Mouse (Mus musculus) heart, embryonic 13.5 days (tissue): ENCODE measurements around the gene Clstn1. TPM values are rescaled to one million over a fixed set of nuclear protein-coding genes. Genes with fewer than 3 reads are reported as not detected.
A peak's percentile ranks its signal among the peaks of the same experiment; 100 is the strongest.
"Not testable (repeated sequence)": the region's sequence is repeated elsewhere in the genome, so short reads cannot be mapped to it uniquely, and the experiment has no call there.

Source experiments
- ATAC-seq: fragments of 200-750 bp; cut with Nextera tagmentation; 2 replicates; pipeline ENCODE4 v1.8.0; 2017; ENCODE audit warnings: moderate TSS enrichment; ENCODE audit not compliant: insufficient number of reproducible peaks, low FRiP score, low TSS enrichment; ENCODE audit errors: extremely low read depth
- H3K27ac ChIP-seq: fragments of 300-500 bp; sonication (generic); replicated peaks from 2 replicates; pipeline ENCODE4 v1.5.1; 2015; ENCODE audit warnings: moderate library complexity, mild to moderate bottlenecking, inconsistent platforms
- H3K27me3 ChIP-seq: fragments of 300-500 bp; sonication (generic); replicated peaks from 2 replicates; pipeline ENCODE4 v1.6.1; 2015; ENCODE audit warnings: mild to moderate bottlenecking, inconsistent platforms
- H3K36me3 ChIP-seq: fragments of 300-500 bp; sonication (generic); 2 replicates; pipeline ENCODE4 v1.6.1; 2015; ENCODE audit warnings: mild to moderate bottlenecking, inconsistent platforms
- H3K4me1 ChIP-seq: fragments of 300-500 bp; sonication (generic); 2 replicates; pipeline ENCODE4 v1.6.1; 2015; ENCODE audit warnings: inconsistent platforms
- H3K4me2 ChIP-seq: fragments of 300-500 bp; sonication (generic); 2 replicates; pipeline ENCODE4 v1.6.1; 2015; ENCODE audit warnings: inconsistent platforms, mild to moderate bottlenecking, moderate library complexity
- H3K4me3 ChIP-seq: fragments of 300-500 bp; sonication (generic); 2 replicates; pipeline ENCODE4 v1.5.1; 2015; ENCODE audit warnings: moderate library complexity, mild to moderate bottlenecking, inconsistent platforms
- H3K9ac ChIP-seq: fragments of 300-500 bp; sonication (generic); 2 replicates; pipeline ENCODE4 v1.6.1; 2015; ENCODE audit warnings: inconsistent platforms, mild to moderate bottlenecking, moderate library complexity
- H3K9me3 ChIP-seq: fragments of 300-500 bp; sonication (generic); 2 replicates; pipeline ENCODE4 v1.6.1; 2016; ENCODE audit warnings: inconsistent platforms
- WGBS: fragments of 180-500 bp; shearing (Covaris S2); methylation state at CpG from one replicate; pipeline ENCODE4 v1.1.7; 2015; ENCODE audit warnings: mixed read lengths; 5-methylcytosine and 5-hydroxymethylcytosine counted together
- polyA plus RNA-seq: library from polyadenylated mRNA; unstranded; fragments of >200 nt; fragmentation: Nextera tagmentation; extraction: Ambion mirVana; gene quantifications from 2 replicates; pipeline ENCODE4 v1.2.1, GENCODE M21; 2015

Clstn1 gene
- polyA plus RNA-seq, 1 experiment from 2014 or later = 9.2 TPM

GRCm38 (mm10) chr4:149614869-149615268, 28.6 kb downstream of the Clstn1 start:
- Histone ChIP-seq H3K27ac (no peak overlapping the region), H3K9ac (no peak overlapping the region), H3K4me3 (no peak overlapping the region), H3K4me1 (no peaks in the 10 kb centered on the region), H3K27me3 (no peaks in the 10 kb centered on the region), H3K9me3 (no peaks in the 10 kb centered on the region; the same call in 1 of the 2 replicates), H3K36me3 (peaks cover 25% of the 10 kb centered on the region), H3K4me2 (no peak overlapping the region)
- WGBS = 91% methylated on average over 3 of the region's 3 CpGs
- no peak for ATAC-seq

- H3K4me3 ChIP-seq, ATAC-seq, H3K4me1 ChIP-seq, H3K4me2 ChIP-seq, H3K9me3 ChIP-seq, H3K9ac ChIP-seq, H3K27me3 ChIP-seq, H3K27ac ChIP-seq: not testable (repeated sequence)
- 83% methylated on average over 3 of the region's 3 CpGs for WGBS
- H3K36me3 ChIP-seq = peaks cover 25% of the 10 kb centered on the region
Measured at GRCm38 (mm10) chr4:149616999-149617398, 30.7 kb downstream of the Clstn1 start.

GRCm38 (mm10) chr4:149619988-149620387, 33.7 kb downstream of the Clstn1 start:
- Histone ChIP-seq H3K9ac (no peak overlapping the region), H3K27me3 (no peaks in the 10 kb centered on the region), H3K4me3 (no peak overlapping the region), H3K4me2 (no peak overlapping the region), H3K4me1 (no peaks in the 10 kb centered on the region), H3K9me3 (no peaks in the 10 kb centered on the region; the same call in 1 of the 2 replicates), H3K27ac (no peak overlapping the region), H3K36me3 (peaks cover 15% of the 10 kb centered on the region)
- WGBS = 45% methylated on average over 8 of the region's 8 CpGs
- ATAC-seq = no peak

DNA sequence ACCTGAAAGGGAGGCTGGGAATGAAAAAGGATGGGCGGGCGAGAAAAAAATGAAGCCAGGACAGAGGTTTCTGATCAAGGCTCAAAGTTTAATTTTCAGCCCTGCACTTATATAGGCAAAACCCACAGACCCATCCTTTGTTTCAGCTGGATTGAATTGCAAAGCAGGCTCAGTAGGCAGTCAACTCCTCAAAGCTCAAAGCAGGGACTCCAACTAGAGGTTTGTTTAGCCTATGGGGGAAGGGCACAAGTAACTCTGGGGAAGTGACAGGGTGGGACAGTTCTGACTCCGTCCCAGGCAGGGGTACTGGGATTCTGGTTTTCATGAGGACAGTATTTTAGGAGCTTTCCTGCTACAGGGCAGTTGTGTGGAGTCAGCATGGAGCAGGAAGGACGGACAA, 35.0 kb downstream of the Clstn1 start:
- WGBS = 63% methylated on average over 4 of the region's 4 CpGs
- H3K27me3 ChIP-seq = no peaks in the 10 kb centered on the region
- ATAC-seq = no peak
- no peaks in the 10 kb centered on the region for H3K4me1 ChIP-seq
- H3K9me3 ChIP-seq = no peaks in the 10 kb centered on the region
- H3K4me2 ChIP-seq = no peak overlapping the region
- H3K4me3 ChIP-seq = no peak overlapping the region
- H3K27ac ChIP-seq = no peak overlapping the region
- peaks cover 2% of the 10 kb centered on the region; the same call in 1 of the 2 replicates for H3K36me3 ChIP-seq
- no peak overlapping the region for H3K9ac ChIP-seq

DNA sequence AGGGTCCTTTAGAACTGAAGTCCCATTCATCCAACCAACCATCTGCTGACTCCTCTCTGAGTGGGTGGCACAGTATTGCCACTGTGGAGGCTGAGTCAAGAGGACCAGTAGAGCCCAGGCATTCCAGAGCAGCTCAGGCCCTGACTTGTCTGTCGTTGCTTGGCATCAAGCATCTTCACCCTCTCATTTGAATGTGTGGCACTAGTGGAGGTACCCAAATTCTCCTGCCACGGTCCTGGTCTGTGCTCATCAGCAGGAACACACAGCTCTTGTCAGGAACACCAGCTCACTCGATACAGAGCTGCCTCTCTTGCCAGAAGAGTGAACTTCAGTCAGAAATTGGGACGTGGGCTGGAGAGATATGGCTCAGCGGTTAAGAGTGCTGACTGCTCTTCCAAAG, 37.4 kb downstream of the Clstn1 start:
- Histone ChIP-seq H3K9me3 (no peaks in the 10 kb centered on the region), H3K4me1 (no peaks in the 10 kb centered on the region), H3K4me2 (no peak overlapping the region), H3K4me3 (no peak overlapping the region), H3K36me3 (no peaks in the 10 kb centered on the region), H3K27ac (no peak overlapping the region), H3K27me3 (no peaks in the 10 kb centered on the region), H3K9ac (no peak overlapping the region)
- 78% methylated on average over 5 of the region's 5 CpGs for WGBS
- ATAC-seq = no peak

GRCm38 (mm10) chr4:149626809-149627208, 40.5 kb downstream of the Clstn1 start:
- Histone ChIP-seq H3K4me2 (no peak overlapping the region), H3K4me3 (no peak overlapping the region), H3K9me3 (no peaks in the 10 kb centered on the region), H3K36me3 (peaks cover 14% of the 10 kb centered on the region), H3K27me3 (no peaks in the 10 kb centered on the region), H3K9ac (no peak overlapping the region), H3K27ac (no peak overlapping the region), H3K4me1 (no peaks in the 10 kb centered on the region)
- WGBS = 88% methylated on average over 17 of the region's 17 CpGs
- no peak for ATAC-seq

DNA sequence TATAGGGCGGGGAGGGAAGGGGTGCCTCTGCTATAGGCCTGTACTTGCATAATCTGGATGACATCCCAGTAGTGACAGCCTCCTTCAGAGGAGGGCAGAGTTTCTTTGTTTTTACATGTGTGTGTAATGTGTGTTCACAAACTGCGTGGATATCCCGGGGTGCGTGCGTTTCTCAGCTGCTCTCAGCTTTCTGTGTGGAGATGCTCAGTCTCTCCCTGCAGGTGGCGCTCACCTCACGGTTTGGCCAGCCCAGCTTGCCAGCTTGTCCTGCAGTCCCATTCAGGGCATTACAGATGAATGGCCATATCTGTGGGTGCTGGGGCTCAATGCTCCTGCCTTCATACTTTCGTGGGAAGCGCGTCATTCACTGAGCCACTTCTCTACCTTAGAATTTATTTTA, 42.1 kb downstream of the Clstn1 start:
- Histone ChIP-seq H3K36me3 (peaks cover 29% of the 10 kb centered on the region), H3K27ac (peak overlapping the region; percentile 46), H3K27me3 (no peaks in the 10 kb centered on the region), H3K4me2 (0 out of 2 replicates have a peak overlapping the region, but pooled peaks have one; percentile 28), H3K4me3 (no peak overlapping the region), H3K9me3 (no peaks in the 10 kb centered on the region), H3K9ac (no peak overlapping the region), H3K4me1 (no peaks in the 10 kb centered on the region)
- no peak for ATAC-seq
- WGBS = 71% methylated on average over 10 of the region's 10 CpGs

DNA sequence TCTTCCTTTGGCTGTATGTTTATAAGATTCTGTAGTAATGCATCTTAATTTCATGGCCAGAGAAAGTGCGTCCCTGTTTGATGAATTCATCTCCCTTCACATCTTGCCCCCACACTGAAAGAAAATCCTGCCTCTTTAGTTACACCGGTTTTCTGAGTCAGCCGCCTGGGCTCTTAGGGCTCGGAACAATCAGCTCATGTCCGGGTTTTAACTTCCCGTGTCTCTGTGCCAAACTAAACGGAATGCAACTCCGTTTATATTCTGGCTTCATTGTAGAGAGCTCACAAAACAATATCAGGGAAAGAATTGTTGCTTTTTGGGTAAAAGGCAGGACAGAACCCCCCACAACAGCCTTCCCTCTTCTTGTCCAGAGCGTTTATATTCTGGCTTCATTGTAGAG, 42.5 kb downstream of the Clstn1 start:
- no peak for ATAC-seq
- H3K9me3 ChIP-seq = no peaks in the 10 kb centered on the region
- H3K27me3 ChIP-seq = no peaks in the 10 kb centered on the region
- H3K4me1 ChIP-seq = no peaks in the 10 kb centered on the region
- peak overlapping the region; percentile 66 for H3K27ac ChIP-seq
- H3K9ac ChIP-seq = no peak overlapping the region
- peaks cover 34% of the 10 kb centered on the region for H3K36me3 ChIP-seq
- 59% methylated on average over 9 of the region's 9 CpGs for WGBS
- H3K4me2 ChIP-seq = peak overlapping the region; percentile 28; the same call in 1 of the 2 replicates
- H3K4me3 ChIP-seq = no peak overlapping the region

DNA sequence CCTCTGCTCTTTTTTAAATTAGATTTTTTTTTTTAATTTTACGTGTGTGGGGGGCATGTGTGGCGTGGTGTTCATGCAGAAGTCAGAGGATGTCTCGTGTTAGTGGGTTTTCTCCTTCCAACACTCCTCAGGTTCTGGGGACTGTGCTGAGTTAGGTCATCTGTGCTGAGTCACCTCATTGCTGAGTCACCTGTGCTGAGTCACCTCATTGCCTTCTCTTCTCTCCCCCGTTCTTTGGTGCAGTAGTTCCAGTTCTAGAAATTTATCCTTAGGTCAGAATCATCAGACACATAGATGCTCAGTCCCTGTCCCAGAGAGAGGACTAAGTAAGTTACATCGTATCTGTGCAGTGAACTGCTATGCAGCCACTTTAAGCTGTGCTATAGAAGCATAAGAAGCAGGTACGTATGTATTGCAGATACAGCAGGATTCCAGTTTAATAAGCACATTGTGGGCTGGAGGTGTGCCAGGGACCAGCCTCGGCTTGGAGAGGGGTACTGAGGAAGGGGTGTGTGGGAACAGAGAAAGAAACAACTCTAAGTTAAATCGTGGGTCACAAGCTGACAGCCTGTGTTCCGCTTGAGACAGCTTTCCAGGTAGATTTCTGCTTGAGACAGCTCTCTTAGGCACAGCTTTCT, 46.5 kb downstream of the Clstn1 start:
- H3K36me3 ChIP-seq = peaks cover 66% of the 10 kb centered on the region
- peak; percentile 79 for ATAC-seq
- H3K9me3 ChIP-seq = no peaks in the 10 kb centered on the region
- no peaks in the 10 kb centered on the region for H3K27me3 ChIP-seq
- no peak overlapping the region for H3K4me2 ChIP-seq
- no peaks in the 10 kb centered on the region for H3K4me1 ChIP-seq
- H3K27ac ChIP-seq = no peak overlapping the region
- 82% methylated on average over 9 of the region's 9 CpGs for WGBS
- no peak overlapping the region for H3K4me3 ChIP-seq
- H3K9ac ChIP-seq = no peak overlapping the region

DNA sequence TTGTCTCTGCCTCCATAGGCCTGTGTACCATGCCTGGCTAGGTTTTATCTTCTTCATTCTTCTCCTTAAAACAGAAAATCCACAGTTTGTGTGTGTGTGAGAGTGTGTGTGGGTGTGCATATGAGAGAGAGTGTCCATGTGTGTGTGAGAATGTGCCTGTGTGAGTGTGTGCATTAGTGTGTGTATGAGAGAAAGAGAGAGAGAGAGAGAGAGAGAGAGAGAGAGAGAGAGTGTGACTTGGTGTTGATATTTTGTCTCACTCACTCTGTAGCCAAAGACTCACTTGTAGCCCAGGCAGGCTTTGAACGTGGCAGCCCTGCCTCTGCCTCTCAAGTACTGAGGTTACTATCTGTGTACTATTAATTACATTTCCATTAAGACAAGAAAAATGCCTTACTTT, 47.9 kb downstream of the Clstn1 start:
- ATAC-seq = no peak
- WGBS = 79% methylated on average over 1 of the region's 1 CpGs

DNA sequence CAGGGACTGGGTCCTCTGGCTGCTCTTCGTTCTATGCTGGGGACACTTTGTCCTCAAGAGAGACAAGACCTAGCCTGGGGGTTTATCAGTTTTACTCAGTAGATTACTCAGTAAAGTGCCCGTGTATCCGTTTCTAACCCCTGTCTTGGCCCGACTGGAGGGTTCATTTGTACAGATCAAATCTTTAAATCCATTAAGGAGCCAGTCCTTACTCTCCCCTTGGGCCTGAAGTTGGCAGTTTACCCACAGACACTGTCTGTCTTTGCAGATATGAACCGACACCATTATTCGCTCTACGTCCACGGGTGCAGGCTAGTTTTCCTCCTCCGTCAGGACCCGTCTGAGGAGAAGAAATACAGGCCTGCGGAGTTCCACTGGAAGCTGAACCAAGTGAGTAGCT, 48.7 kb downstream of the Clstn1 start:
- H3K9ac ChIP-seq = no peak overlapping the region
- peaks cover 86% of the 10 kb centered on the region for H3K36me3 ChIP-seq
- H3K27ac ChIP-seq = no peak overlapping the region
- 79% methylated on average over 11 of the region's 11 CpGs for WGBS
- H3K27me3 ChIP-seq = no peaks in the 10 kb centered on the region
- H3K4me1 ChIP-seq = no peaks in the 10 kb centered on the region
- H3K9me3 ChIP-seq = no peaks in the 10 kb centered on the region
- H3K4me2 ChIP-seq = no peak overlapping the region
- no peak for ATAC-seq
- no peak overlapping the region for H3K4me3 ChIP-seq

More for the DNA sequence above, 47.9 kb downstream of the Clstn1 start:
- H3K4me2 ChIP-seq = no peak overlapping the region
- H3K27ac ChIP-seq = no peak overlapping the region
- H3K4me3 ChIP-seq = no peak overlapping the region
- H3K4me1 ChIP-seq = no peaks in the 10 kb centered on the region
- H3K36me3 ChIP-seq = peaks cover 79% of the 10 kb centered on the region
- no peaks in the 10 kb centered on the region for H3K27me3 ChIP-seq
- H3K9ac ChIP-seq = no peak overlapping the region
- no peaks in the 10 kb centered on the region for H3K9me3 ChIP-seq

- Histone ChIP-seq H3K9ac (no peak overlapping the region), H3K36me3 (peaks cover 88% of the 10 kb centered on the region), H3K27ac (no peak overlapping the region), H3K27me3 (no peaks in the 10 kb centered on the region), H3K4me2 (no peak overlapping the region), H3K4me3 (no peak overlapping the region), H3K9me3 (no peaks in the 10 kb centered on the region), H3K4me1 (no peaks in the 10 kb centered on the region)
- WGBS = 88% methylated on average over 8 of the region's 8 CpGs
- ATAC-seq = no peak
Measured at GRCm38 (mm10) chr4:149635915-149636415, 49.7 kb downstream of the Clstn1 start.
